Mouse (Mus musculus) mature B cell (primary cell): ENCODE results near the gene Szt2.

Experiments used
- in situ Hi-C: fragments of 300-500 bp; cut with MboI; formaldehyde crosslinking; loops from 2 replicates; pipeline ENCODE4 v1.14.3; 2019

Gene Szt2

GRCm38 (mm10) chr4:118410871-118411270 lies 1.8 kb upstream of the Szt2 start:
- in situ Hi-C loops = no loop called here

GRCm38 (mm10) chr4:118402701-118403100 lies 6.4 kb downstream of the Szt2 start:
- in situ Hi-C loops = no loop called here

DNA sequence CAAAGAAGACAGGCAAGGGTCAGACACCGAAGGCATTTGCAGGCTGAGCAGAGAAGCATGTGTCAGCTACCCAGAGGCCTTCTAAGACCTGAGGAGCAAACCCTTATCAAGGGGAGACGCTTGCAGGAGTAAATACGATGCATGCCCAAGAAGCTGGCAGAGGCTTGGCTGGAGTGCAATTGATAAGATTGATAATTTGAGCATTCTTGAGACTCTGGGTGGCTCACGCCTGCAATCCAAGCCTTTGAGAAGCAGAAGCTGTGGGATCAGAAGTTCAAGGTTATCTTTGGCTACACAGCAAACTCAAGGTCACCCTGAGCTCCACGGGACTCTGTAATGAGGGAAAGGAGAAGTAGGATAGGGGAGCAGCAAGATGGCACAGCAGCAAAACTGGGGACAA lies 7.2 kb downstream of the Szt2 start:
- in situ Hi-C loops = no loop called here

DNA sequence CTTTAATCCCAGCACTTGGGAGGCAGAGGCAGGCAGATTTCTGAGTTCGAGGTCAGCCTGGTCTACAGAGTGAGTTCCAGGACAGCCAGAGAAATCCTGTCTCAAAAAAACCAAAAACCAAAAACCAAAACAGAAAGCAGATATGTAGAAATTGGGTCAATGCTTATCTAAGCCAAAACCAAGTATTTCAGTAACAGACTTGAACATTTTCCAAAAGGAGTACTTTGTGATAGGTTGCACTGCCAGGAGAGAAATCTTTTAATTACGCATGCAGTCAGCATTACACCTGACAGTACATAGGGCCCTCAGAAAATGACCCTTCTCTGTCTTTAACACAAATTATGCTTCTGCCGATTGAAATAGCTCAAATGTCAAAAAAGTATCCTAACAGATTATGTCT lies 7.7 kb downstream of the Szt2 start:
- in situ Hi-C loops = no loop called here

DNA sequence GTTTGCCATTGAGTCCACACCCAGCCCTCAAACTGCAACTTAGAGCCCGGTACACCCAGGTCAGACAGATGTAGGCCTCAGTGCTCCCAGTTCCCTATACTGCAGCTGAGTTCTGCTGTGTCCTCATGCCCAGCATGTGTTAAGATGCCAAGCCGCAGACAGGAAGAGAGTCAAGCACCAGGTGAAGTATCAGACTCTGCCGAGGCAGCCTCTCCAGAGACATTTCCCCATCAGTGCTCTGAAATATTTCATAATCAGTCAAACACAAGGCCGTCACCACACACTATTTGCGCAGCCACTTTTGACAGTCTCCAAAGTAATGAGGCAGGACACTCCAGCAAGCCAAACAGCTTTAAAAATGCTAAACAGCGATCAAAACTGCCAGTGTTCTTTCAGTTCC lies 10.7 kb downstream of the Szt2 start:
- in situ Hi-C loops = no loop called here

- in situ Hi-C loops = no loop called here
Measured at GRCm38 (mm10) chr4:118396433-118396832, 12.6 kb downstream of the Szt2 start.

- in situ Hi-C loops = no loop called here
Measured at GRCm38 (mm10) chr4:118395289-118395688, 13.8 kb downstream of the Szt2 start.

- in situ Hi-C loops = no loop called here
Measured at GRCm38 (mm10) chr4:118394505-118394904, 14.6 kb downstream of the Szt2 start.

GRCm38 (mm10) chr4:118390146-118390545 lies 18.9 kb downstream of the Szt2 start:
- in situ Hi-C loops = no loop called here

- in situ Hi-C loops = no loop called here
Measured at GRCm38 (mm10) chr4:118387316-118387715, 21.8 kb downstream of the Szt2 start.

DNA sequence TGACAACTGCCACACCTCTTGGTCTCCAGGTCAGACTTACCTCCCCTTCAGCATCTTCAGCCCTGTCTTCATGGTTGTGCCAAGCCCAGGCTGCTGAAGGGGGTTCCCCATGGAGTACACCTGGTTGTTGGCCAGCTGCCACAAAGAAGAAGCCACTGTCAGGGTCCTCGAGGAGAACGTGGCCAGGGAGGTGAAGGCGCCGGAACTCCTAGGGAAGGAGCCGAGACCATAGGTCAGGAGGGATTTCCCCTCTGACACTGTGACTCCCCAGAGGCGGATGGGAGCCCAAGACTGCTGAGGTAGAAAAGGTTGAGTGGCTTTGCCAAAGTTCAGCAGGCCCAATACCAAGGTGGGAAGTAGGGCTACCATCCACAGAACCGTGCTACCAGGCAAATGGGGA lies 25.8 kb downstream of the Szt2 start:
- in situ Hi-C loops = no loop called here

DNA sequence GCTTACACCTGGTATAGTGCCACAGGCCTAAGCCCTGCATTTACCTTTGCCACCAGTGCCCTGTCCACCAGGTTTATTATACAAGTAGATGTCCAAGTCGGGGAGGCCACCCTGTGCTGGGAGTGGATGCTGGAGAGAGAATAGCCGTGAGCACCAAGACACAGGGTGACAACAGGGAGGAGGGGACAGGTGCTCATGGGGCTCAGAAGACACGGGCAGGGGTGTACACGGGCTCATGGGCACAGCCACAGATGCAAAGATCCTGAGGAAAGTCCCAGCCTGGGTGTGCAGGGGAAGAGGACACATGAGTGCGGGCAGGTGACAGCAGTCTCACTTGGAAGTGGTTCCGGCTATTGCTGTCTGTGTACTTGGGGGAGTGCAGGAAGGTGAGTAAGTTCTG lies 33.1 kb downstream of the Szt2 start:
- in situ Hi-C loops = no loop called here

DNA sequence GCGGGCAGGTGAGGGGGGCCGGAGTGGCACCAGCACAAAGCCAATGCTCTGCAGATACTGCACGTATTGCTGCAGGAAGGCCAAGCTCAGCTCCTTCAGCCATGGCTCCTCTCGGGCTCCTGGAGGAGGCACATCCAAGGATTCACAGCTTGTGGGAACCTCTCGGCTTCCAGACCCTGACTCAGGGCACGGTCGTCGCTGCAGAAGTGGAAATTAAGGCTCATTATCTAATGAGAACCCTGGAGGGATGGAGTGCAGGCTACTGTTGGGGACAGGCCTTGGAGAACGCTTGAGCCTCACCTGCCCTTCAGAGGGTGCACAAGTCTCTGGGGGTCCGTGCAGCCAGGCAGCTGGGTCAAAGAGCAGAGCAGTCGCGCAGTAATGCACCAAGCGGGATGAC lies 37.3 kb downstream of the Szt2 start:
- in situ Hi-C loops = no loop called here

DNA sequence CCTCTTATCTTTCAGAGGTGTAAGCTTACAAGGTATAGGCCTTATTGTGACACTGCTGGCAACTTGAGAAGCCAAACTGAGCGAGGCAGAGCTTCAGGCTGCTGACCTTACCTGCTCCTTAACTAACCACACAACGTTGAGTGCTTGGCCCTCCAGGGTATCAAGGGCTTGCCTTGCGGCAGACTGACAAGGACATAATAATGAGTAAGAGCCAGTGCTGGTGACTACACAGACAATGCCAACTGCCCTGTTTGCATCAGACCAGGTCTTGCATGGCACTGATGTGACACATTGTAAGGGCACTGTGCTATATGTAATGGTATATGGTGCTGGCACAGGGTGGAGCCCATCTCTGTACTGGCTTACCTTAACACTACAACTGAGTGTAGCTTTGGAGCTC lies 40.5 kb downstream of the Szt2 start:
- in situ Hi-C loops = no loop called here

DNA sequence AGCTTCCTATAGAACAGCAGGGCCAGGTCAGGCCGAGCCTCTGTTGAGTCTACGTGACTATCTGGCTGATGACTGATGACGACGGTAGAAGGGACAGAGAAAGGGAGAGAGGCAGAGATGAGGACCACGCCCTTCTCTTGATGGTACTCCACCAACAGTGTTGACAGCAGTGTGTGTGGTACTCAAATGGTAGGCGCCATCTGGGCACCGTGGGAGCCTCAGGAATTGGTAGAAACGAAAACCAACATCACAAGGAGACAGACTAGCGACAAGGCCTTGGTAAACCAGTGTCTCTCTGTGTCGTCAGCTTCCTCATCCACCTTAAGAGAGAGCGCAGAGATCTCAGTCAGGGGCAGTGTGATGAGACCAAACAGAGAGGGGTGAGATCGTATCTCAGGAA lies 41.5 kb downstream of the Szt2 start:
- in situ Hi-C loops = no loop called here

GRCm38 (mm10) chr4:118365991-118366390 lies 43.1 kb downstream of the Szt2 start:
- in situ Hi-C loops = no loop called here

GRCm38 (mm10) chr4:118364641-118365040 lies 44.4 kb downstream of the Szt2 start:
- in situ Hi-C loops = no loop called here

DNA sequence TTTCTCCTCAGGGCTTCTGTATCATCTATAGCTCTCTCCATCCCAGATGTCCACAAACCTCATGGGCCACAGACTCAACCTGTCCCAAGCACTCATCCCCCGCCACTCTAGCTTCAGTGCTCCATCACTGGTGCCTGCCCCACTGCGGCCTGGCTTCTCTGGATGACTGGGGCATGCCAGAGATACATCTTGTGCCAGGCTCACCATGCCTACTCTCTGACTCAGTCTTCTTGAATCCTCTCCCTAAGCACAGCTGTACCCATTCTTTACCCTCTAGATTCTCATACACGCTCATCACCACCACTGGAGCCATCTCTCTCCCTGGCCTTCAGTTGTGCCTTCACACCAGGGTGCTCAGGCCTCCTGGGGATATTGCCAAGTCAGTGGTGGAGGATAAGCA lies 45.1 kb downstream of the Szt2 start:
- in situ Hi-C loops = no loop called here

GRCm38 (mm10) chr4:118362879-118363278 lies 46.2 kb downstream of the Szt2 start:
- in situ Hi-C loops = no loop called here

DNA sequence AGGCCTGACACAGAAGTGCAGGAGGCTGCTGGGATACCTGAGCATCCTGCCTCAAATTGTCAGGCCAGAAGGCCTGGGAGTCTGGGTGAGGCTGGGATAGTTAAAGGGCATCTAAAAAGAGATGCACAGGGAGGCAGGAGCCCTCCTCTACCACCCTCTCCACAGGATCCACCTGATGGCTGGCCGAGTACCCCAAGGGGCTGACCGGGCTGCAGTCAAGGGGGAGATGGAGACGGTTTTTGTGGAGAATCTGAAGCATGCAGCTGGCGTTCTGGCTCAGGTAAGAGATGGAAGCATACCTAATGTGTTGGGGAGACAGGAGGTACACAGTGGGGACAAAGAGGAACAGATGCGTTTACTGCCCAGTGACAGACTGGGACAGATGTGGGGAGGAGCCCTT lies 47.6 kb downstream of the Szt2 start:
- in situ Hi-C loops = no loop called here

DNA sequence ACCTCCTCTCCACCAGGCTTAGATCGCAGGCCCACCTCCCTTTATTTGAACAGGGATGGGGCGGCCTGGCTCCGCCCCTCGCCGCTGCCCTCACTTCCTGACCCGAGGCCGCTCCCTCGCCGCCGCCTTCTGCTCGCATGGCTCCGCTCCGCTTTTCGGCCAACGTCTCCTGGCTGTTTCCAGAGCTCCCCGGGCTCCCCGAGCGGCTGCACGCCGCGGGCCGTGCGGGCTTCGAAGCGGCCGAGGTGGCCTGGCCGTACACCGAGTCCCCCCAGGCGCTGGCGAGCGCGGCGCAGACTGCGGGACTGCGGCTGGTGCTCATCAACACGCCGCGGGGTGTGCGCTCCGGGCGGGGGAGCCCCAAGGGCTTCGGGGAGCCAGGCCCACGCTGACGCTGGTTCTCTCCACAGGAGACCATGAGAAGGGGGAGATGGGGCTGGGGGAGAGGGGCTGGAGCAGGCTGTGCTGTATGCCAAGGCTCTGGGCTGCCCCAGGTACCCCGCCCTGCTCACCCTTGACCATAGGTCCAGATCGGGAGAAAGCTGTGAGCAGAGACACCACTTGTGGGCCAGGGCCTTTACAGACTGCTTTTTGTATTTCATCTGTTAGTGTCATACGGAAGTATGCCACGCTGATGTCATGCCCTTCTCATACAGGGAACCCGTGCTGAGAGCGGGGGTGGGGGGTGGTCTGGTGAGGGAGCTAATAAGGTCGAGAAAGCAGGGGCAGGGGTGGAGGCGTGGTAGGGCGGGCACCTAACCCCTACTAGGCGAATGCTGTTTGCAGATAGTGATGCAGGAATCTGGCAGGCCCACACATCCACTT lies 49.0 kb downstream of the Szt2 start:
- in situ Hi-C loops = no loop called here

DNA sequence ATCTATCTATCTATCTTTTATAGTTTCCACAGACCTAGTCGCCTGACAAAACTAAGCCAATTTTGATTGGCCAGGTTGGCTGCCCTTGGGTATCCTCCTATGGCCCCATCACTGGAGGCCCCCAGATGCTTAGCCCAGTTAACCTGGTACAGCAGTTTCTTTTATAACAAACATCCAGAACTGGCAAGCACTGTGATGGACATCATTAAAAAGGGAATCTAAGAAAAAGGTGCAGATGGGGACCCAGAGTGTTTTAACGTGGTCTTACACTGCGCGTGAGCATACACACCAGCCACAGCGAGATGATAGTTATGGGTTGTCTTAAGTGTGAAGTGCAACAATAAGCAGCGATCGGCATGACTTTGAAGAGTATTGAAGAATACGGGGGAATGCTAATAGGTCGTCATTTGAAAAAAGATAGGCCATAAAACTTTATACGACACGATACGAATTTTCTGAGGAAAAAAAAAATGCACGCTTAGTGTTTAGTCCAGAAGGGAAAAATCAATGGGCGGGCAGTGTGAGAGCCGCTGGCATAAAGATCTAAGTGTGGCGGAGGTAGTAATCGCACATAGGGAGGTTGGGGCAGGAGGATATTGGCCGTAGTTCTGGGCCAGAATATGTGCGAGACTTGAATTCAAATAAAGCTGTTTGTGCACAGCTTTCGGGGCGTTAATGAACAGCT lies 49.7 kb downstream of the Szt2 start:
- in situ Hi-C loops = no loop called here

DNA sequence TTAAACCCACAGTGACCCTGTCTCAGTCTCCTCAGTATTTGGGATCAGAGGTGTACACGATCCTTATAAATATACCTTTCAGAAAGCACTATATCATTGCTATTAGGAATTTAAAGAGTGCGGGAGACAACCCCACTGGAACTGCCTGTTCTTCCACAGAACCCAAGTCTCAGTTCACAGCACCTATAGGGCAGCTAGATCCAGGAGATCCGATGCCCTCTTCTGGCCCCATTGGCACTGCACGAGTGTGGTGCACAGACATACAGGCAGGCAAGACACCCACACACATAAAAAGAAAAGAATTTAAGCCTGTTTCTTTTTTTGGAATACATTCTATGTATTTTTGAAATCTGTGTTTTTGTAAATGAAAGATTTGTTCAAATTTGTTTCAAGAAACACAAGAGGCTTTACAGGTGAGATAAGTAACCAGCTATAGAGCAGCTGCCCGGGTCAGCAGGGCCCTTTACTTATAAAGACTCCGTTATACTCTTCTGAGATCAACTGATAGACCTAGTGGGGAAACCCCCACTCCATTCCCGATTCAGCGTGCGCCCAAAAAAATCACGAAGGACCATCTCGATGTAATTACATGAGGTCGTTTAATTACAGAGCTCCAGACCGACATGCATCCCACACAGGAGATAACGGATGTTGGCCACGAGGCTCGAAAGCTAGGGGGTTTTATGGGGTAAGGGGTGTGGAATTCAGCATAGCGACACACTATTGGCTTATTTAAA lies 50.7 kb downstream of the Szt2 start:
- in situ Hi-C loops = no loop called here
